Mouse (Mus musculus) spleen, adult 2 months (tissue): ENCODE data around the gene Pde11a.

Experiments used
- CTCF ChIP-seq: fragments of 200-500 bp; IDR thresholded peaks from 2 replicates; pipeline ENCODE4 v1.5.1; 2011; ENCODE audit warnings: mild to moderate bottlenecking, inconsistent platforms; ENCODE audit not compliant: insufficient read depth, insufficient read length, insufficient replicate concordance; ENCODE audit errors: extremely low read depth
- POLR2A ChIP-seq: fragments of 200-500 bp; IDR thresholded peaks from 2 replicates; pipeline ENCODE4 v1.6.1; 2011; ENCODE audit warnings: low read depth, low read length, inconsistent platforms

DNA sequence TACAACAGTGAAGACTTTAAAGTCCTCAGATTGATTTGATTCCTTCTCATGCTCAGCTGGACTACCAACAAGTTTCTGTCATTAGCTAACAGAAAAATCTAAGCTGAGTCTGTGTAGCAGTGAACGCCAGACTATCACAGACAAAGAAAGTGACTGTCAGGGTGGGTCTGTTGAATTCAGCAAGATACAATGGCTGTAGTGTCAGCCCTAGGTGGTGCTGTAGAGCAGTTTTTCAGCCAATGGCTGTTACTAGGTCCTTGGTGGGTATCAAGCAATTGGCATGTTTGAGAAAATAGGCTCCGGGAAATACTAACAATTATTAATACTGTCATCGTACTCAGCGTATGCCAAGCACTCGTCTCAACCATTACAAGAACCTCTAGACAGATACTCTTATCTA, 274.5 kb downstream of the Pde11a start:
- TF ChIP-seq CTCF, result no peak
- no peak for TF ChIP-seq POLR2A
